Mouse (Mus musculus): ENCODE results near the gene 4933403O08Rik. TPM values are rescaled to one million over a fixed set of nuclear protein-coding genes. Genes with fewer than 3 reads are reported as not detected.

The 4933403O08Rik gene
- total RNA-seq (2022) = 1 to 10 TPM; 1.8 to 5.1 (median 3.2) TPM

- DNase-seq = no peak
Observed at GRCm38 (mm10) chrX:112238749-112239148, at the start of gene 4933403O08Rik. TSS of gene 4933403O08Rik (plus strand) at chrX:112239049.

GRCm38 (mm10) chrX:112242916-112243315 is 4.1 kb downstream of the 4933403O08Rik start:
- no peak for DNase-seq

- DNase-seq = no peak
Observed at GRCm38 (mm10) chrX:112255513-112255912, 16.7 kb downstream of the 4933403O08Rik start.

DNA sequence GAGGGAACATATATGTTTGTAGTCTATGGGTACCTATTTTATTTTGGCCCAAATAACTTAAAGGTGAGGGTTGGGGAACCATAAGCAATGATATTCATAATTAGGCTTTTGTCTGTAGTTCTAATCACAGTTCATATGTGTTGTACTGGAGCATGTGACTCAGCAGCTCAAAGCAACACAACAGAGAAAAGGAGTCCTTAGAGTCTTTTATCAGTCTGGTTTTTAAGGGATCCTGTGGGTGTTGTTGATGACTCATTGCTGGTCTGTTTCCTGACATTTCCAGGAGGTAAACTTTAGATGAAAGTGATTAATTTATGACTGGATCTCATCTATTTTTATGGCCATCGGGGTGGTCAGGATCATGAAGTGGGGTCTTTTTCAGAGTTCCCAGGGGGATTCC is 34.7 kb downstream of the 4933403O08Rik start:
- DNase-seq = no peak

Other genes starting within 250 kb of the 4933403O08Rik start
- 1 to 10 TPM; 2.1 to 4.7 (median 3.7) TPM for gene Tex16, start 228.0 kb upstream of the 4933403O08Rik start, total RNA-seq (2022)
- 10 to 100 TPM; 35.4 to 51.5 (median 41.6) TPM for gene Apool, start 72.3 kb downstream of the 4933403O08Rik start, total RNA-seq (2022)
- not detected for gene Satl1, start 167.7 kb downstream of the 4933403O08Rik start, total RNA-seq (2022)